Mouse (Mus musculus) heart, adult 2 months (tissue): ENCODE data around the gene Ift88. TPM values are rescaled to one million over a fixed set of nuclear protein-coding genes. Genes with fewer than 3 reads are reported as not detected.

Source experiments
- DNase-seq, 2 experiments: peaks; one replicate each; pipeline ENCODE4 v3.0.0; 2021
- H3K27ac ChIP-seq: fragments of 200-600 bp; 2 replicates; pipeline ENCODE4 v1.8.1; 2022
- H3K27me3 ChIP-seq: fragments of 200-500 bp; 2 replicates; pipeline ENCODE4 v1.6.1; 2012; ENCODE audit warnings: mild to moderate bottlenecking, low read length, inconsistent platforms, mixed read lengths; ENCODE audit not compliant: control insufficient read depth, insufficient read depth
- H3K36me3 ChIP-seq: fragments of 200-500 bp; 2 replicates; pipeline ENCODE4 v1.6.1; 2012; ENCODE audit warnings: low read length, inconsistent platforms; ENCODE audit not compliant: control insufficient read depth, insufficient read depth
- H3K4me1 ChIP-seq: fragments of 200-500 bp; 2 replicates; pipeline ENCODE4 v1.6.1; 2011; ENCODE audit warnings: low read length; ENCODE audit not compliant: control insufficient read depth, insufficient read depth
- H3K4me3 ChIP-seq: fragments of 200-600 bp; 2 replicates; pipeline ENCODE4 v1.8.1; 2022
- H3K79me2 ChIP-seq: fragments of 200-500 bp; replicated peaks from 2 replicates; pipeline ENCODE4 v1.6.1; 2012; ENCODE audit warnings: mild to moderate bottlenecking, inconsistent platforms, low read length, moderate library complexity, mixed read lengths; ENCODE audit not compliant: control insufficient read depth, insufficient read depth
- H3K9ac ChIP-seq: fragments of 200-500 bp; 2 replicates; pipeline ENCODE4 v1.6.1; 2012; ENCODE audit warnings: low read depth, mild to moderate bottlenecking, control low read depth, inconsistent platforms, low read length, mixed read lengths
- CTCF ChIP-seq: fragments of 200-600 bp; IDR thresholded peaks from 2 replicates; pipeline ENCODE4 v1.8.1; 2022; ENCODE audit warnings: antibody characterized with exemption, mild to moderate bottlenecking, moderate library complexity
- EP300 ChIP-seq: fragments of 200-500 bp; IDR thresholded peaks from 2 replicates; pipeline ENCODE4 v1.6.1; 2011; ENCODE audit warnings: low read depth, low read length, control low read depth; ENCODE audit not compliant: insufficient read depth
- POLR2A ChIP-seq: fragments of 200-500 bp; IDR thresholded peaks from 2 replicates; pipeline ENCODE4 v1.6.1; 2011; ENCODE audit warnings: mild to moderate bottlenecking, low read depth, low read length, control low read depth; ENCODE audit not compliant: insufficient read depth
- WGBS: fragments of 180-500 bp; shearing (Covaris S2); methylation state at CpG from one replicate; pipeline ENCODE4 v1.1.7; 2018; 5-methylcytosine and 5-hydroxymethylcytosine counted together
- intact Hi-C: fragments of 180-260 bp; cut with DNase I; formaldehyde crosslinking; loops from one replicate; pipeline ENCODE4 v1.15.1; 2025
- polyA plus RNA-seq: library from polyadenylated mRNA; depleted of rRNA; stranded (reverse); fragments of >200 nt; gene quantifications from 2 replicates; pipeline ENCODE4 v1.2.3, GENCODE M21; 2012
- total RNA-seq, 2 experiments: library from RNA; stranded (reverse); gene quantifications; 2 replicates each; pipeline ENCODE4 v1.2.3; 2021

Ift88 gene
- total and polyA plus RNA-seq, 3 experiments = 4.3 to 5.1 (median 4.5) TPM

DNA sequence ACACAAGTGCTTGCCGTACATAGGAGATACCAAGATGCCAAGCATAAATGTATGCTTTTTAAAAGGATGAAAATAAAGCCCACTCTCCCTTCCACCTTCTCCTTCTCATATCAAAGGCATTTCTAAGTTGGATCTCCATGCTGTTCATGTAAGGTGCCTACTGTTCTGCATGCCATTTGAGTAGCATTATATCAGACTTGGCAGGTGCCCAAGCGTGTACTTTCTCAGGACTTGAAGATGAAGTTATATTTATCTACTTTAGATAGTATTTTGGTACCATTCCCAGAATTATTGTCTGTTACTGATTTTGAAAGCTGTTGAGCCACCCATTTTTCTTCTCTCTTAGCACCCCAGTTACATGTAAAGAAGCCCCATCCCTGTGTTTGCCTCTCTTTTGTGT lies 51.2 kb downstream of the Ift88 start:
- H3K27me3 ChIP-seq = no peaks in the 10 kb centered on the region
- no peaks in the 10 kb centered on the region for H3K36me3 ChIP-seq
- no peak for TF ChIP-seq CTCF
- H3K27ac ChIP-seq = no peak overlapping the region
- no peak overlapping the region for H3K4me3 ChIP-seq
- no peak overlapping the region for H3K9ac ChIP-seq
- WGBS = 66% methylated on average over 2 of the region's 2 CpGs
- no peaks in the 10 kb centered on the region for H3K4me1 ChIP-seq
- H3K79me2 ChIP-seq = no peaks in the 10 kb centered on the region
- no peak for DNase-seq
- intact Hi-C loops = loop anchor here (10.0 kb wide), 1 partner anchor 100 kb away; no protein-coding TSS in a partner anchor

DNA sequence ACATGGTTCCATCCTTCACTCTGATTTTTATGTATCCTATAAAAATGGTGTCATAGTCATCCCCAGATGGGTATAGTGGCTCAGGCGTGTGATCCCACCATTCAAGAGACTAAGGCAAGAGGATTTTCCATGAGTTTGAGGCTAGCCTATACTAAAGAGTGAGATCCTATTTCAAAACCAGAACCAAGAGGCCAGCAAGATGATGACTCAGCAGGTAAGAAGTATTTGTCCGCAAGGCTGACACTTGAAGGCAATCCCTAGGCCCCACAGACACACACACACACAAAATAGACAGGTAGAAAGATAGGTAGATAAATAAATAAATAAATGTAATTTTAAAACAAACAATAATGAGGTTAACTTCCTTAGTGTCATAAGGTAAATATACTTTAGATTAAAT lies 58.4 kb downstream of the Ift88 start:
- Histone ChIP-seq H3K4me3 (no peak overlapping the region), H3K4me1 (no peaks in the 10 kb centered on the region), H3K27me3 (no peaks in the 10 kb centered on the region), H3K27ac (no peak overlapping the region), H3K36me3 (no peaks in the 10 kb centered on the region), H3K9ac (no peak overlapping the region), H3K79me2 (no peaks in the 10 kb centered on the region)
- intact Hi-C loops = no loop called here
- 93% methylated on average over 2 of the region's 2 CpGs for WGBS
- no peak for DNase-seq
- TF ChIP-seq CTCF (no peak), POLR2A (no peak), EP300 (no peak)

DNA sequence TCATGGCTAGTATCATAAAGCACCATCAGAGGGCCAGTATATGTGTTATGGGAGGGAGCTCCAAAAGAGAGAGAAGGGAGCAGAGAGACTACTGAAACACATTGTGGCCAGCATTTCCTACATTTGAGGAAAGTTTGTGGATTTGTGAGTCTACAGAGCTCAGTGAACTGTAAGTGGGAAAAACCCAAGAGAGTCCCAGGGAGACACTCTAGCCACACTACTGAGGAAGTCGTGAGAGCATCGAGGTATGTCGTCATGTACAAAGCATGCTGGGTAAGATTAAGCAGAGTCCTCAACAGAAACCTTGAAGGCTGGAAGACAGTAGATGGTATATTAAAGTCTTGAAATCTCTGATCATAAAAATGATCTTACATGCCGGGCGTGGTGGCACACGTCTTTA lies 60.3 kb downstream of the Ift88 start:
- intact Hi-C loops = no loop called here
- TF ChIP-seq CTCF (no peak), EP300 (no peak), POLR2A (no peak)
- no peaks in the 10 kb centered on the region for H3K27me3 ChIP-seq
- DNase-seq = no peak
- no peaks in the 10 kb centered on the region for H3K79me2 ChIP-seq
- H3K27ac ChIP-seq = no peak overlapping the region
- no peak overlapping the region for H3K9ac ChIP-seq
- H3K36me3 ChIP-seq = no peaks in the 10 kb centered on the region
- 91% methylated on average over 6 of the region's 6 CpGs for whole genome bisulfite sequencing
- H3K4me3 ChIP-seq = no peak overlapping the region
- no peaks in the 10 kb centered on the region for H3K4me1 ChIP-seq

DNA sequence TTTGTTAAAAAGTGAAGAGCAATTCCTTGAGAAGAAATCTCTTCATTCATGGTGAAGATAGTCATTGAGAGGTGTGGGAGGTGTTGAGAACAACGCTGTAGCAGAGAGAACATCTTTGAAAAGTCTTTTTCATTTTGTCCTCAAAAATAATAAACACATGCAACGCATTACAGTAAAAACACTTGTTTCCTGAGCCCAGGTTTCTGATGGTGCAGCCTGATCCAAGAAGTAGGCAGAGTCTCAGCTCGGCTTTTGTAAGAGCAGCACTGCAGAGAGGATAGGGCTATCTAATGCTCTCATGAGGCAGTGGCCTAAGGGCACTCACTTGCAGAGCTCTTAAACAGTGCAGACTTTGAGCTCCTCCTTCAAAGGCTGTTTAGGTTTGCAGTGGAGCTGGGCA lies 65.8 kb downstream of the Ift88 start:
- WGBS = 78% methylated on average over 3 of the region's 3 CpGs
- H3K4me1 ChIP-seq = no peaks in the 10 kb centered on the region
- no peak for TF ChIP-seq CTCF
- no peak for TF ChIP-seq POLR2A
- TF ChIP-seq EP300 = no peak

DNA sequence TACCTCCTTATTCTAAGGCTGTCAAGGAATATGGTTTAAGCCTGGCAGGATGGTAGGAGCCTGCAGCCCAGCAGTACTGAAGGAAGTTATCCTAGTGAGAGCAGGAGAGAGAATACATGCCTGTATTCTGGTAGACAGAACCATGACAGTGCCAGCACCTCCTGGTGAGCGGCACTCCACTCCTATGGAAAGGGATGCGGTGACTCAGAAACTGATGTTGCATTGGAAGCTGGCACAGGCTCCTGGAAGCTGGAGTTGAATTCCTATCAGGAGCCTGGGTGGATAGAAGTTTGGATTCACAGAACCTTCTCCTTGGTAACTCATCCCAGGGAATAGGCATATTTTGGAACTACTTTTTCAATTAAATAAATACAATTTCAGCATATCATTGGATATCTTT lies 70.0 kb downstream of the Ift88 start:
- Histone ChIP-seq H3K4me1 (no peaks in the 10 kb centered on the region), H3K36me3 (no peaks in the 10 kb centered on the region), H3K27me3 (no peaks in the 10 kb centered on the region), H3K4me3 (no peak overlapping the region), H3K9ac (no peak overlapping the region), H3K79me2 (no peaks in the 10 kb centered on the region), H3K27ac (no peak overlapping the region)
- no peak for TF ChIP-seq POLR2A
- no peak for TF ChIP-seq CTCF
- no peak for TF ChIP-seq EP300
- WGBS = 92% methylated on average over 2 of the region's 2 CpGs
- intact Hi-C loops = no loop called here
- DNase-seq = no peak

More for the DNA sequence above, 65.8 kb downstream of the Ift88 start:
- H3K79me2 ChIP-seq = no peaks in the 10 kb centered on the region
- intact Hi-C loops = no loop called here
- DNase-seq = no peak
- H3K27me3 ChIP-seq = no peaks in the 10 kb centered on the region
- H3K9ac ChIP-seq = no peak overlapping the region
- no peak overlapping the region for H3K4me3 ChIP-seq
- no peak overlapping the region for H3K27ac ChIP-seq
- H3K36me3 ChIP-seq = no peaks in the 10 kb centered on the region

DNA sequence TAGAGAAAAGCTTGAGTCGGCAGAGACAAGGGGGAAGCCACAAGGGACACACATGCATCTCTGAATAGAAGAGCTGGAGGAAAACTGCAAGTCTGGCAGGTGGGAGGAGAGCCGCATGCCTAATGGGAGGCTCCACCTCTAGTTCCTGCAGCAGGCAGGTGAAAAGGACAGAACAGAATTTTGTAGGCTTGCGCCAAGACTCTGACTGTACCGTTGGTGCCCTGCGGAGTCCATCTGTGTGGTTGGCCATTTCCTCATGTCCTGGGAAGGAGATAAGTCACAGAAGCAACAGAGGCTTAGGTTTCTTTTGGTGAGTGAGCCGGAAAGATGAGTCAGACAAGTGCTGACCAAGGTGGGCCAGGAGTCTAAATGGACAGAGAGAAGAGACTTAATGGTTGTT lies 79.9 kb downstream of the Ift88 start:
- H3K36me3 ChIP-seq = no peaks in the 10 kb centered on the region
- H3K9ac ChIP-seq = no peak overlapping the region
- no peak overlapping the region for H3K4me3 ChIP-seq
- H3K27ac ChIP-seq = no peak overlapping the region
- 87% methylated on average over 6 of the region's 6 CpGs for WGBS
- no peak for DNase-seq
- no peaks in the 10 kb centered on the region for H3K4me1 ChIP-seq
- H3K79me2 ChIP-seq = no peaks in the 10 kb centered on the region
- no peak for TF ChIP-seq EP300
- no peak for TF ChIP-seq CTCF
- TF ChIP-seq POLR2A = no peak
- intact Hi-C loops = no loop called here
- no peaks in the 10 kb centered on the region for H3K27me3 ChIP-seq
